Mouse (Mus musculus) kidney, embryonic 14.5 days (tissue): Measurements from ENCODE around the gene Adam6b. TPM values are rescaled to one million over a fixed set of nuclear protein-coding genes. Genes with fewer than 3 reads are reported as not detected.

Experiments
- polyA plus RNA-seq: library from polyadenylated mRNA; unstranded; fragments of >200 nt; fragmentation: Nextera tagmentation; extraction: Ambion mirVana; gene quantifications from 2 replicates; pipeline ENCODE4 v1.2.1, GENCODE M21; 2014

Gene Adam6b
- polyA plus RNA-seq, 1 experiment from 2014 or later = not detected

Other genes starting within 250 kb of the Adam6b start
- gene Adam6a, start 54.4 kb downstream of the Adam6b start, polyA plus RNA-seq = not detected in 2 replicates